Mouse (Mus musculus) cerebellum, adult 2 months (tissue): Measurements from ENCODE around the gene Snx10. TPM values are rescaled to one million over a fixed set of nuclear protein-coding genes. Genes with fewer than 3 reads are reported as not detected.
"Not testable (repeated sequence)": the region's sequence is repeated elsewhere in the genome, so short reads cannot be mapped to it uniquely, and the experiment has no call there.

Experiments
- DNase-seq, 2 experiments: peaks; one replicate each; pipeline ENCODE4 v3.0.0; 2021
- H3K27ac ChIP-seq: fragments of 200-500 bp; 2 replicates; pipeline ENCODE4 v1.5.1; 2012; ENCODE audit warnings: low read length, control low read depth, inconsistent platforms; ENCODE audit not compliant: insufficient read depth
- H3K27me3 ChIP-seq: fragments of 200-500 bp; 2 replicates; pipeline ENCODE4 v1.6.1; 2012; ENCODE audit warnings: inconsistent platforms, mild to moderate bottlenecking, low read length, moderate library complexity; ENCODE audit not compliant: control insufficient read depth, insufficient read depth
- H3K4me1 ChIP-seq: fragments of 200-500 bp; 2 replicates; pipeline ENCODE4 v1.6.1; 2011; ENCODE audit warnings: low read length; ENCODE audit not compliant: control insufficient read depth, insufficient read depth
- H3K4me3 ChIP-seq: fragments of 200-500 bp; replicated peaks from 2 replicates; pipeline ENCODE3; 2011; ENCODE audit warnings: mild to moderate bottlenecking, low read depth, low read length, control low read depth; ENCODE audit not compliant: insufficient read depth
- CTCF ChIP-seq: fragments of 200-500 bp; IDR thresholded peaks from 2 replicates; pipeline ENCODE4 v1.5.1; 2011; ENCODE audit warnings: low read depth, mild to moderate bottlenecking, control low read depth, low read length, moderate library complexity, borderline replicate concordance; ENCODE audit not compliant: insufficient read depth
- POLR2A ChIP-seq: fragments of 200-500 bp; IDR thresholded peaks from 2 replicates; pipeline ENCODE4 v1.6.1; 2011; ENCODE audit warnings: low read length, control low read depth, borderline replicate concordance; ENCODE audit not compliant: insufficient read depth
- WGBS: fragments of 180-500 bp; shearing (Covaris S2); methylation state at CpG from one replicate; pipeline ENCODE4 v1.1.7; 2018; 5-methylcytosine and 5-hydroxymethylcytosine counted together
- polyA plus RNA-seq: library from polyadenylated mRNA; depleted of rRNA; stranded (reverse); fragments of >200 nt; gene quantifications from 2 replicates; pipeline ENCODE4 v1.2.3, GENCODE M21; 2012; rRNA removed

The Snx10 gene
- 45.6 and 45.7 TPM in 2 replicates for polyA plus RNA-seq

GRCm38 (mm10) chr6:51523807-51524320 is at the start of gene Snx10:
Snx10 (plus strand) TSS chr6:51523901.
- Histone ChIP-seq H3K27ac (0 out of 2 replicates have a peak within 1 kb of the TSS, but pooled peaks have one; percentile 28), H3K27me3 (no peaks in the 10 kb centered on the region), H3K4me3 (peak within 1 kb of the TSS; percentile 75), H3K4me1 (peaks cover 6% of the 10 kb centered on the region; the same call in 1 of the 2 replicates)
- under 1% methylated on average over 47 of the region's 47 CpGs for WGBS
- no peak for TF ChIP-seq CTCF
- peak; percentile 70 to 72 for DNase-seq

- no peaks in the 10 kb centered on the region for H3K27me3 ChIP-seq
- H3K27ac ChIP-seq, result no peak overlapping the region
- H3K4me1 ChIP-seq, result no peaks in the 10 kb centered on the region
- DNase-seq, result no peak
- H3K4me3 ChIP-seq, result no peak overlapping the region
- WGBS, result 90% methylated on average over 4 of the region's 4 CpGs
- TF ChIP-seq CTCF, result no peak
- TF ChIP-seq POLR2A, result no peak
Measured at GRCm38 (mm10) chr6:51479136-51479731, 44.5 kb upstream of the Snx10 start.

GRCm38 (mm10) chr6:51481548-51481947 is 42.2 kb upstream of the Snx10 start:
- no peak for DNase-seq
- WGBS, result 78% methylated on average over 8 of the region's 8 CpGs
- Histone ChIP-seq H3K4me3 (no peak overlapping the region), H3K27ac (no peak overlapping the region), H3K4me1 (no peaks in the 10 kb centered on the region), H3K27me3 (no peaks in the 10 kb centered on the region)
- TF ChIP-seq CTCF, result no peak
- no peak for TF ChIP-seq POLR2A

- TF ChIP-seq CTCF (no peak), POLR2A (no peak)
- WGBS, result 95% methylated on average over 3 of the region's 3 CpGs
Measured at GRCm38 (mm10) chr6:51483861-51484260, 39.8 kb upstream of the Snx10 start.

GRCm38 (mm10) chr6:51484556-51484955 is 39.1 kb upstream of the Snx10 start:
- WGBS, result 91% methylated on average over 8 of the region's 8 CpGs
- not testable (repeated sequence) for H3K4me1 ChIP-seq, H3K27ac ChIP-seq, DNase-seq, H3K4me3 ChIP-seq, H3K27me3 ChIP-seq

More at GRCm38 (mm10) chr6:51483861-51484260, 39.8 kb upstream of the Snx10 start:
- Histone ChIP-seq H3K27ac (no peak overlapping the region), H3K27me3 (no peaks in the 10 kb centered on the region), H3K4me1 (no peaks in the 10 kb centered on the region), H3K4me3 (no peak overlapping the region)
- no peak for DNase-seq

- no peaks in the 10 kb centered on the region for H3K4me1 ChIP-seq
- TF ChIP-seq POLR2A (no peak), CTCF (no peak)
- 26% methylated on average over 2 of the region's 2 CpGs for WGBS
- H3K27ac ChIP-seq, result no peak overlapping the region
- no peak overlapping the region for H3K4me3 ChIP-seq
- no peaks in the 10 kb centered on the region for H3K27me3 ChIP-seq
- peak in 1 of 2 experiments; percentile 45 for DNase-seq
Measured at GRCm38 (mm10) chr6:51485646-51486045, 38.1 kb upstream of the Snx10 start.

- H3K4me3 ChIP-seq, result no peak overlapping the region
- WGBS, result 71% methylated on average over 7 of the region's 7 CpGs
- no peaks in the 10 kb centered on the region for H3K27me3 ChIP-seq
- H3K4me1 ChIP-seq, result no peaks in the 10 kb centered on the region
- TF ChIP-seq CTCF, result no peak
- no peak for TF ChIP-seq POLR2A
- DNase-seq, result no peak
- H3K27ac ChIP-seq, result no peak overlapping the region
Measured at GRCm38 (mm10) chr6:51486076-51486710, 37.5 kb upstream of the Snx10 start.

- 89% methylated on average over 5 of the region's 5 CpGs for WGBS
Measured at GRCm38 (mm10) chr6:51486731-51487130, 37.0 kb upstream of the Snx10 start.

More at GRCm38 (mm10) chr6:51486731-51487130, 37.0 kb upstream of the Snx10 start:
- DNase-seq, result no peak
- H3K27me3 ChIP-seq, result no peaks in the 10 kb centered on the region
- no peak overlapping the region for H3K4me3 ChIP-seq
- H3K4me1 ChIP-seq, result no peaks in the 10 kb centered on the region
- TF ChIP-seq CTCF (no peak), POLR2A (no peak)
- H3K27ac ChIP-seq, result no peak overlapping the region
